Mouse (Mus musculus): Measurements from ENCODE around the gene Vrk2. TPM values are rescaled to one million over a fixed set of nuclear protein-coding genes. Genes with fewer than 3 reads are reported as not detected.

The Vrk2 gene
- not detected in 2 replicates for polyA plus RNA-seq (2012; ENCODE audit: insufficient read depth, insufficient read length, low replicate concordance, missing spikeins)

DNA sequence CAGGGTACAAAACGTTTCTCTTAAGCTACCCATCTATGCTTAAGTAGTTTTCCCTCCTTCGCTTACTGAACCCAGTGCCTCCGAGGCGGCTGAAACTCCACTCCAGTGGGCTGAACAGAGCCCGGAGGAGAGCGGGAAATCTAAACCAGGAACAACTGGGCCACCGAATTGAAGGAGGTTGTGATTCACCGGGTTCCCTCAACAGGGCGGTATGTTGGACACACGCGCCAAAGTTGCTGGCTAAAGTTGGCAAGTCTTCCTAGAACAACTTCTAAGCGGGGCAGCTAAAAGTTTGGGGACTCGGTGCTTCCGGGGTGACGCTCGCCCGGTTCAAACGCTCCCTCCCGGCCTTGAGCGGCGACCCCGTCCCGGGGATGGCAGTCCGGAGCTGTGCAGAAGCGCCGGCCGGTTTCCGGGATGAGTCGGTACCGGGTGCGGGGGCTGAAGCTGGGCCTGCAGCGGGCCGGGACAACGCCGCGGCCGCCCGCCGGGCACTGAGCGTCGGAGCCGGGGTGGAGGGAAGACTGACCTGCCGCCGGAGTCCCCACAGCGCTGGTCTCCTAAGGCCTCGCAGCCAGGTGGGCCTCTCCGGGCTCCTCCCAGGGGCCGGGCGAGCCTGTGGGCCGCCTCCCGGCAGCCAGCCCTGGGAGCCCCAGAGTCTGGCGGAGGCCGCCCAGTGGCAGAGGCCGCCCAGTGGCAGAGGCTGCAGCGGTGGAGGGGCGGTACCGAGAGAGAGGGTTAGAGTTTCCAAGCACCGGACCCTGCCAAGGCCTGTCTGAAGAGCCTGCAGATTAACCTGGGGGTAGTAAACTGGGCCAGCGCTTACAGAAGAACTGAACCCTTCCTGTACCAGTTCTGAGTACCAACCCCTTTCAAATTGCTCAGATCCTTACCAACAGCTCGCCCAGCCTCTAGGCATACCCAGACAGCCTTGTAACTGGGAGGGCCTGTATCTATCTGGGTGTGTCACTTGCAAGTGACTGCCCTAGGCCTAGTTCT lies at the start of gene Vrk2, which contains the start of gene Gm6899:
Vrk2 (minus strand) TSS at position 939 of the 999 bp plus-strand sequence.
Gm6899 (plus strand) TSS at position 181 of the 999 bp plus-strand sequence.
- Histone ChIP-seq H3K4me3 (ENCODE audit: insufficient read depth, low read depth, low read length) (peak within 1 kb of the TSS; percentile 55), H3K4me1 (ENCODE audit: control insufficient read depth, insufficient read depth, low read length) (no peaks in the 10 kb centered on the region; the same call in 1 of the 2 replicates), H3K27ac (ENCODE audit: insufficient read depth, low read depth, low read length) (no peak within 1 kb of the TSS)
- 5% methylated on average over 60 of the region's 60 CpGs for WGBS
- TF ChIP-seq POLR2A (IDR thresholded peaks at IDR 0.05; ENCODE audit: insufficient read depth, low read depth, low read length) (no peak), CTCF (IDR thresholded peaks at IDR 0.05; ENCODE audit: insufficient read depth, low read depth, low read length) (no peak)

DNA sequence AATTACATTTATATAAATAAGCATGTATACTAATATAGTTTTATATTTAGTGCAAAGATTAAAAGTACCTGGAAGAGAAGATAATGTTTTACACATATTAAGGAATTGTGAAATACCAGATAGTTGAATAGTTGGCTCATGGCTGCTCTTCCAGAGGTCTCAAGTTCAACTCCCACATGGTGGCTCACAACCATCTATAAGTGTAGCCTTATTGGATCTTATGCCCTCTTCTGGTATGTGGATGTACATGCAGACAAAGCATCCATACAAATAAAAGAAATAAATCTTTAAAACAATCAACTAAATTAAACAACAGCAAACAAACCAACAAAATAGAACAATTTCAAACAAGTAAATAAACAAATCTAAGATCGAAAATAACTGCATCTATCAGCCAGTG lies 48.3 kb upstream of the Vrk2 start:
- 100% methylated on average over 1 of the region's 1 CpGs for WGBS
- no peaks in the 10 kb centered on the region for H3K4me1 ChIP-seq (ENCODE audit: control insufficient read depth, insufficient read depth, low read length)
- no peak overlapping the region for H3K4me3 ChIP-seq (ENCODE audit: insufficient read depth, low read depth, low read length)
- no peak for TF ChIP-seq POLR2A (IDR thresholded peaks at IDR 0.05; ENCODE audit: insufficient read depth, low read depth, low read length)
- TF ChIP-seq CTCF (IDR thresholded peaks at IDR 0.05; ENCODE audit: insufficient read depth, low read depth, low read length): no peak
- H3K27ac ChIP-seq (ENCODE audit: insufficient read depth, low read depth, low read length): no peak overlapping the region

DNA sequence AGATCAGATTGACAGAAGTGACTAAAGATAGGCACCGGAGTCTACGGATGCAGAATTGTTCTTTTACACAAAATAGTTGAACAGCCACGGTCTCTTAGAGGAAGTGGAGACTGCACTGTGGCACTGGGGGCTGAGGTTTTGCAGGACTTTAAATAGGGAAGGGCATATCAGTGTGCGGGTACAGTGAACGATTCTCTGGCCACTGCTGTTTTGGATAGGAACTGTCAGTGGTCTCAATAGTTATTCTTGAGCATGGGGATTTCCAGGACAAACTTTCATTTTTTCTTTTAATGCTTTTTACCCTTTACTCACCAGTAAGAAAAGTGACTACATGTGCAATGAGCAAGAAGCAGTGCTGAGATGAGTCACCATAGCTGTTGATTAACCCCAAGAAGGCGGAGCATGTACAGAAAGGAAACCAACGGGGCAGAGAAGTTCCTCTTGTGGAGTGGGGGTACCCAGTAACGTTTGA lies 46.6 kb upstream of the Vrk2 start:
- Histone ChIP-seq H3K4me1 (ENCODE audit: control insufficient read depth, insufficient read depth, low read length) (no peaks in the 10 kb centered on the region), H3K27ac (ENCODE audit: insufficient read depth, low read depth, low read length) (no peak overlapping the region), H3K4me3 (ENCODE audit: insufficient read depth, low read depth, low read length) (no peak overlapping the region)
- 67% methylated on average over 8 of the region's 8 CpGs for WGBS
- TF ChIP-seq CTCF (IDR thresholded peaks at IDR 0.05; ENCODE audit: insufficient read depth, low read depth, low read length) (no peak), POLR2A (IDR thresholded peaks at IDR 0.05; ENCODE audit: insufficient read depth, low read depth, low read length) (no peak)

DNA sequence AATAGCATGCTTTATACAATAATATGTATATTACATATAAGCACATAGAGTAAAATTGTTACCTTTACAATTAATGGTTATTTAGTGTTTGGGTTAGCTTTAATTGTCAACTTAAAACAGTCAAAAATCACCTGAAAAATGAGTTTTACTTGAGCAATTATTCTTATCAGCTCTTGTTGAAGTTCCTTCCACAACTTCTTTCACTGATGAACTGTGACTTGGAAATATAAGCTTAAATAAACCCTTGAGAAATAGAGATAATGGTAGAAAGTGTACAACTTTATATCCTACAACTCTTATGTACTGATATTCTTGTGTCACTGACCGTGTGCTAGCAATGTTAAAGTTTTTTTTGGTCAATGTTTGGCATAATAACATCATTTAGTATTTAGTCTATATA lies 42.4 kb upstream of the Vrk2 start:
- WGBS: 95% methylated on average over 1 of the region's 1 CpGs

DNA sequence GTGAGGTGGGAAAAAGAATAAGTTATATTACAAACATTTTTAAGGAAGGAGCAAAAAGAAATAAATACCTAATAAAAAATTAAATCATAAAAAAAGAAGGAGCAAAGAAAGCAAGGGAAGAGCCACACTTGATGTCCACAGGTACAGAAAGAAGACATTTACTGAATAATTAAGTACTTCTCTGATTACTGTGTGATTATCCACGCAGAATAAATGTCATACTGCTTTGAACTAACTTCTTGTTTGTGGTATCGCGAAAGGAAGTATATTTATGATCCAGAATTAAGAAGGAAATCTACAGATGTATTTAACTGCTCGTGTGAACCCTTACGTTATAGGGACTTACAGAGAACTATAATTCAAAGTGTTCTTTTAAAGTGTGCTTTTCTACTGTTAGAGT lies 28.9 kb upstream of the Vrk2 start:
- TF ChIP-seq POLR2A (IDR thresholded peaks at IDR 0.05; ENCODE audit: insufficient read depth, low read depth, low read length) (no peak), CTCF (IDR thresholded peaks at IDR 0.05; ENCODE audit: insufficient read depth, low read depth, low read length) (no peak)
- no peak overlapping the region for H3K4me3 ChIP-seq (ENCODE audit: insufficient read depth, low read depth, low read length)
- H3K27ac ChIP-seq (ENCODE audit: insufficient read depth, low read depth, low read length): no peak overlapping the region
- no peaks in the 10 kb centered on the region for H3K4me1 ChIP-seq (ENCODE audit: control insufficient read depth, insufficient read depth, low read length)
- WGBS: 61% methylated on average over 5 of the region's 5 CpGs

More for the DNA sequence above, 42.4 kb upstream of the Vrk2 start:
- no peak for TF ChIP-seq CTCF (IDR thresholded peaks at IDR 0.05; ENCODE audit: insufficient read depth, low read depth, low read length)
- no peak for TF ChIP-seq POLR2A (IDR thresholded peaks at IDR 0.05; ENCODE audit: insufficient read depth, low read depth, low read length)
- Histone ChIP-seq H3K27ac (ENCODE audit: insufficient read depth, low read depth, low read length) (no peak overlapping the region), H3K4me3 (ENCODE audit: insufficient read depth, low read depth, low read length) (no peak overlapping the region), H3K4me1 (ENCODE audit: control insufficient read depth, insufficient read depth, low read length) (no peaks in the 10 kb centered on the region)

DNA sequence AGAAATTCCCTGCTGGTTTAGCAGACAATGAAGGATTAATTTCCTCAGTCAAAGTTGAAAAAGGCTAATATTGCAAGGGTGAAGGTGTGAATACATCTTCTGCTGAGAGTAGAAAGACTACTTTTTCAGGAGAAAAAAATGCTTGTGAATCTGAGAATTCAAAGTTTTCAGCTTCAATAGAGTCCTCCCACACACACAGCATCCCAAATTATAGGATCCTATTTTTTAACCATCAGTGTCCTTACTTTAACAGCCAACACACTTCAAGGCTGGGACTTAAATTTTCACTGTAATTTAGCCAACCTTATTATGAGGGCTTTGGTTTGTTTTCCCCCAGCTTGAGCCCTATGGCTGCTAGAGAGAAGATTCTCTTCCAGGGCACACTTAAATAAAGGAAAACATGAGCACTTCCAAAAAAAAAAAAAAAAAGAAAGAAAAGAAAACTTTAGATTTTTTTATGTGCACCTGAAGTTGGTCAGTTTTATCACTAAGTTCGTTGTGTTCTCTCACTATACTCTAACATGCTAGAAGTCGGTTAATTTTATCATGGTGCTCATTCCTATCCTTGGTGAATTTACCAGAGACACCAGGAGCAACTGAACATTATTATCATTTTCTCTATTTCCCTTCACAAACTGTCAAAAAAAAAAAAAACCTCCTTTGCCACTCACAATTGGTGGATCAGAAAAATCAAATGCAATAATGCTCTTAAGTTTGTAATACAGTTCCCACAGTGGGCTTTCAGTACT lies 24.9 kb upstream of the Vrk2 start:
- no peak overlapping the region for H3K4me3 ChIP-seq (ENCODE audit: insufficient read depth, low read depth, low read length)
- TF ChIP-seq POLR2A (IDR thresholded peaks at IDR 0.05; ENCODE audit: insufficient read depth, low read depth, low read length) (no peak), CTCF (IDR thresholded peaks at IDR 0.05; ENCODE audit: insufficient read depth, low read depth, low read length) (no peak)
- 62% methylated on average over 2 of the region's 2 CpGs for WGBS
- no peaks in the 10 kb centered on the region for H3K4me1 ChIP-seq (ENCODE audit: control insufficient read depth, insufficient read depth, low read length)
- no peak overlapping the region for H3K27ac ChIP-seq (ENCODE audit: insufficient read depth, low read depth, low read length)

DNA sequence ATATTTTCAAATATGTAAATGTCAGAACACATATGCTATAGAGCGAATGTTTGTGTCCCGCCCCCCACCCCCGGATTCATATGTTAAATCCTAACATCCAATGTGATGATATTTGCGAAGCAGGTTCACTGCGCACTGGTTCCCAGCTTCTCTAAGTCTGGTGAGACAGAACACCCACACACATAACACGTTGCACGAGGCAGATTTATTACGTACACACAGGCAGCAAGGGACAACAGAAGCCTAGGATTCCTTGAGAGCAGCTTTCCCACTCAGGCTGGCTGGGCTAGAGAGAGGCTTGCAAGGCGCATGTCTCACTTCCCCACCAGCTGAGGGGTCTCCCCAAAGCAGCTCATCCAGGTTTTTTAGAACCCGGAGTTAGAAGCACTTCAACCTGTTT lies 15.0 kb upstream of the Vrk2 start:
- WGBS: 49% methylated on average over 10 of the region's 10 CpGs
- TF ChIP-seq POLR2A (IDR thresholded peaks at IDR 0.05; ENCODE audit: insufficient read depth, low read depth, low read length) (no peak), CTCF (IDR thresholded peaks at IDR 0.05; ENCODE audit: insufficient read depth, low read depth, low read length) (no peak)
- Histone ChIP-seq H3K4me1 (ENCODE audit: control insufficient read depth, insufficient read depth, low read length) (no peaks in the 10 kb centered on the region), H3K27ac (ENCODE audit: insufficient read depth, low read depth, low read length) (no peak overlapping the region), H3K4me3 (ENCODE audit: insufficient read depth, low read depth, low read length) (no peak overlapping the region)

DNA sequence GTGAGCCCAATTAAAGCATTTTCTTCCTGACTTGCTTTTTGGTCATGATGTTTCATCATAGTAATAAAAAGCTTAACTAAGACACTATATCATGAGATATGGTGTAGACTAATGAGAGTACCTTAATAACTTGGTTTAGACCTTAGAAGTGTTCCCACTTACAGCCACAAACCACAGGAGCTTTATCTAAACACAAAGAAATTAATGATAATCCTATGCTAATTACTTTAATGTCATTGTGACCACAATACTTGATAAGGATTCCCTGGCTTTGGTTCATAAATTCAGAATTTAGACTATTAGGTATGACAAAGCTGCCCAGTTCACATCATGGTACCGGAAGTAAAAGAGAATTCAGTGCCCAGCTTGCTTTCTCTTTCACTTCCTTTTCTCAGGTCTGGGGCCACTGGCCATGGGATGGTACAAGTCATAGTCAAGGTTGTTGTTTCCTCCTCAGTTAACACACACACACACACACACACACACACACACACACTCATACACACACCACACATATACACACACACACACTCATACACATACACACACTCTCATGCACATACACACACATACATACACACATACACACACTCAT lies 10.4 kb upstream of the Vrk2 start:
- H3K27ac ChIP-seq (ENCODE audit: insufficient read depth, low read depth, low read length): no peak overlapping the region
- WGBS: 85% methylated on average over 1 of the region's 1 CpGs
- H3K4me3 ChIP-seq (ENCODE audit: insufficient read depth, low read depth, low read length): no peak overlapping the region
- TF ChIP-seq CTCF (IDR thresholded peaks at IDR 0.05; ENCODE audit: insufficient read depth, low read depth, low read length): no peak
- TF ChIP-seq POLR2A (IDR thresholded peaks at IDR 0.05; ENCODE audit: insufficient read depth, low read depth, low read length): no peak
- no peaks in the 10 kb centered on the region for H3K4me1 ChIP-seq (ENCODE audit: control insufficient read depth, insufficient read depth, low read length)
